Mouse (Mus musculus): ENCODE data around the gene Comtd1. TPM values are rescaled to one million over a fixed set of nuclear protein-coding genes. Genes with fewer than 3 reads are reported as not detected.

Comtd1 gene
- polyA plus RNA-seq, 1 experiment: 6.4 TPM

- H3K36me3 ChIP-seq (ENCODE audit: control insufficient read depth, insufficient read depth, low read length): no peaks in the 10 kb centered on the region
- no peak for TF ChIP-seq POLR2A (IDR thresholded peaks at IDR 0.05; ENCODE audit: control insufficient read depth, low read depth, low read length)
- no peak for TF ChIP-seq CTCF (IDR thresholded peaks at IDR 0.05; ENCODE audit: control insufficient read depth, insufficient read depth, insufficient replicate concordance, low read depth, low read length)
- H3K4me3 ChIP-seq (ENCODE audit: control insufficient read depth, low read depth, low read length): no peak overlapping the region
- no peaks in the 10 kb centered on the region for H3K4me1 ChIP-seq (ENCODE audit: control insufficient read depth, insufficient read depth, low read length)
- H3K27ac ChIP-seq (ENCODE audit: control insufficient read depth, insufficient read depth, low read depth, low read length): no peak overlapping the region
- H3K27me3 ChIP-seq (ENCODE audit: control insufficient read depth, insufficient read depth, low read length): no peaks in the 10 kb centered on the region
Measured at GRCm38 (mm10) chr14:21820880-21821505, 27.8 kb downstream of the Comtd1 start.

DNA sequence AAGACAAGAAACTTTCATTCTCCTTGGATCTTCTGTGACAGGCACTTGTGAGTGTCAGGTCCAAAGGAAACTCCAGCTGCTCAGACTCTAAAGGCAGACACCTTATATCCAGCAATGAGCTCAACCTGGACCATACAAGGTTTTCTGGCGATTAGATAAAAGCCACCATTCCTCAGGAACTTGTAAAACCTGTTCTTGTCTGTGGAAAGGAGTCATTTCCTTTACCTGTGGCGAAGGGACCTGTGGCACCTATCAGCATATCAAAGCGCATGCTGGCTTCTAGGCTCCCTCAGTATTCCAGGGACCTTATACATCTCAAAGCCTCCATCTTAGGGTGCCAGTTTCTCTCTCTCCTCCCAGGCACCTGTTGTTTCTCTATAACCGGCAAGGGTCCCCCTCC is 31.3 kb downstream of the Comtd1 start:
- H3K4me3 ChIP-seq (ENCODE audit: control insufficient read depth, low read depth, low read length): no peak overlapping the region
- no peaks in the 10 kb centered on the region for H3K27me3 ChIP-seq (ENCODE audit: control insufficient read depth, insufficient read depth, low read length)
- TF ChIP-seq CTCF (IDR thresholded peaks at IDR 0.05; ENCODE audit: control insufficient read depth, insufficient read depth, insufficient replicate concordance, low read depth, low read length) (no peak), POLR2A (IDR thresholded peaks at IDR 0.05; ENCODE audit: control insufficient read depth, low read depth, low read length) (no peak)
- no peaks in the 10 kb centered on the region for H3K36me3 ChIP-seq (ENCODE audit: control insufficient read depth, insufficient read depth, low read length)
- no peak overlapping the region for H3K27ac ChIP-seq (ENCODE audit: control insufficient read depth, insufficient read depth, low read depth, low read length)
- no peaks in the 10 kb centered on the region for H3K4me1 ChIP-seq (ENCODE audit: control insufficient read depth, insufficient read depth, low read length)

DNA sequence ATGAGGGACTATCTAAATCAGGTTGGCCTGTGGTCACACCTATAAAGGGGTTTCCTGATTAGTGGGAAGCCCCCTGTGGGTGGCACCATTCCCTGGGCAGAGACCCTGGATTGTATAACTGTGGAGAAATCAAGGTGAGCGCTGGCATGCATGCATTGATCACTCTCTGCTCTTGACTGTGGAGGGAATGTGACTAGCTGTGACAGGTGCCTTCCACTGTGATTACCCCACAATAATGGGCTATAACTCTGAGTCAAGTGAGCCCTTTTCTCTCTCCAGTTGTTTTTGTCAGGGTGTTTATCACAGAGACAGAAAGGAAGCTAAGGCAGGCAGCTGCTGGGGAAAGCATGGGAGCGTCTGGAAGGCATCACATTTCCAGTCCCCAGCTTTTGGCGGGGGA is 32.5 kb downstream of the Comtd1 start:
- Histone ChIP-seq H3K36me3 (ENCODE audit: control insufficient read depth, insufficient read depth, low read length) (no peaks in the 10 kb centered on the region), H3K27ac (ENCODE audit: control insufficient read depth, insufficient read depth, low read depth, low read length) (no peak overlapping the region), H3K4me3 (ENCODE audit: control insufficient read depth, low read depth, low read length) (no peak overlapping the region), H3K4me1 (ENCODE audit: control insufficient read depth, insufficient read depth, low read length) (no peaks in the 10 kb centered on the region), H3K27me3 (ENCODE audit: control insufficient read depth, insufficient read depth, low read length) (no peaks in the 10 kb centered on the region)
- TF ChIP-seq CTCF (IDR thresholded peaks at IDR 0.05; ENCODE audit: control insufficient read depth, insufficient read depth, insufficient replicate concordance, low read depth, low read length): no peak
- TF ChIP-seq POLR2A (IDR thresholded peaks at IDR 0.05; ENCODE audit: control insufficient read depth, low read depth, low read length): no peak

DNA sequence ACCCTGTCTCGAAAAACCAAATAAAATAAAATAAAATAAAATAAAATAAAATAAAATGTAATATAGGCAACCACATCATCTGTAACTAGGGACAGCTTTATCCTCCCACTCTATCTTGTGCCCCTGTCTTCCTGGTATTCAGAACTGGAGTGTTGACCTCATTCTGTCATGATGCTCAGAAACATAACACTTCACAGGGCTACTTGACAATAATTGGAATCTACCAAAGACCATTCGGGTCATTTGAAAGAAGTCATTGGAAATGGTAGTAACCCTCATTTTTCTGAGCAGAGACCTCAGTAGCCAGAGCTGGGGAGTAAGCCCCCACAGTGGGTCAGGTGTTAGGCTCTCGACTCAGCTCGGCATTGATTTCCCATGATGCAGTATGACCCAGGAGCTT is 34.2 kb downstream of the Comtd1 start:
- no peaks in the 10 kb centered on the region for H3K27me3 ChIP-seq (ENCODE audit: control insufficient read depth, insufficient read depth, low read length)

GRCm38 (mm10) chr14:21813847-21814246 is 34.9 kb downstream of the Comtd1 start:
- Histone ChIP-seq H3K27me3 (ENCODE audit: control insufficient read depth, insufficient read depth, low read length) (no peaks in the 10 kb centered on the region), H3K27ac (ENCODE audit: control insufficient read depth, insufficient read depth, low read depth, low read length) (no peak overlapping the region), H3K36me3 (ENCODE audit: control insufficient read depth, insufficient read depth, low read length) (no peaks in the 10 kb centered on the region), H3K4me3 (ENCODE audit: control insufficient read depth, low read depth, low read length) (no peak overlapping the region), H3K4me1 (ENCODE audit: control insufficient read depth, insufficient read depth, low read length) (no peaks in the 10 kb centered on the region)
- TF ChIP-seq CTCF (IDR thresholded peaks at IDR 0.05; ENCODE audit: control insufficient read depth, insufficient read depth, insufficient replicate concordance, low read depth, low read length): no peak

More for the DNA sequence above, 34.2 kb downstream of the Comtd1 start:
- TF ChIP-seq CTCF (IDR thresholded peaks at IDR 0.05; ENCODE audit: control insufficient read depth, insufficient read depth, insufficient replicate concordance, low read depth, low read length) (no peak), POLR2A (IDR thresholded peaks at IDR 0.05; ENCODE audit: control insufficient read depth, low read depth, low read length) (no peak)
- Histone ChIP-seq H3K4me3 (ENCODE audit: control insufficient read depth, low read depth, low read length) (no peak overlapping the region), H3K36me3 (ENCODE audit: control insufficient read depth, insufficient read depth, low read length) (no peaks in the 10 kb centered on the region), H3K27ac (ENCODE audit: control insufficient read depth, insufficient read depth, low read depth, low read length) (no peak overlapping the region), H3K4me1 (ENCODE audit: control insufficient read depth, insufficient read depth, low read length) (no peaks in the 10 kb centered on the region)

- no peak overlapping the region for H3K27ac ChIP-seq (ENCODE audit: control insufficient read depth, insufficient read depth, low read depth, low read length)
- no peak overlapping the region for H3K4me3 ChIP-seq (ENCODE audit: control insufficient read depth, low read depth, low read length)
Measured at GRCm38 (mm10) chr14:21813216-21813615, 35.6 kb downstream of the Comtd1 start.

DNA sequence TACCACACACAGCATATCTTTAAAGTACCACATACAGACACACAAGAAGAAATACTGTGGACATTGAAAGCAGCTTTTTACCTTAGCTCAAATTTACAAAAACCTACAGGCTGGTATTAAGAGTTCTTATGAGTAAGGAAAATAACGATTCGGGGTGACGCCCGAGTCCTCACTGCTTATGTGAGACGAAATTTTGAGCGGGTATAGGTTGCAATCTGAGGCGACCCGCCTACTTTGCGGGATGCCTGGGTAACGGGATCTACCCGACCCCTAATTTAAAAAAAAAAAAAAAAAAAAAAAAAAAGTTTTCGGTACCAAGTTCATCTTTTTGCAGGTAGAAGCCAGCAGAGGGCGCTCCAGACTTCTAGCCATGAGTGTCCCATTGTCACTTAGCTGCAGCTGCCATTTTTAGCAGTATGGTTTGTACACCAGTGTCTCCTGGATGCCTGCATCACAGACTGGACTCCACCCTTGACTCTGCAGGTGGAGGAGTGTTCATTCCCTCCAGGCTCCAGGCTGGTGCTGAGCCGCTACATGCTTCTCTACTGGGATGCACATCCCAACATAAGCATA is 36.1 kb downstream of the Comtd1 start:
- H3K27ac ChIP-seq (ENCODE audit: control insufficient read depth, insufficient read depth, low read depth, low read length): no peak overlapping the region
- TF ChIP-seq CTCF (IDR thresholded peaks at IDR 0.05; ENCODE audit: control insufficient read depth, insufficient read depth, insufficient replicate concordance, low read depth, low read length) (peak; percentile 40; the same call in 1 of the 2 replicates), POLR2A (IDR thresholded peaks at IDR 0.05; ENCODE audit: control insufficient read depth, low read depth, low read length) (no peak)
- no peaks in the 10 kb centered on the region for H3K36me3 ChIP-seq (ENCODE audit: control insufficient read depth, insufficient read depth, low read length)
- H3K4me3 ChIP-seq (ENCODE audit: control insufficient read depth, low read depth, low read length): no peak overlapping the region
- H3K4me1 ChIP-seq (ENCODE audit: control insufficient read depth, insufficient read depth, low read length): no peaks in the 10 kb centered on the region
- no peaks in the 10 kb centered on the region for H3K27me3 ChIP-seq (ENCODE audit: control insufficient read depth, insufficient read depth, low read length)

More at GRCm38 (mm10) chr14:21813216-21813615, 35.6 kb downstream of the Comtd1 start:
- no peaks in the 10 kb centered on the region for H3K27me3 ChIP-seq (ENCODE audit: control insufficient read depth, insufficient read depth, low read length)
- TF ChIP-seq POLR2A (IDR thresholded peaks at IDR 0.05; ENCODE audit: control insufficient read depth, low read depth, low read length) (no peak), CTCF (IDR thresholded peaks at IDR 0.05; ENCODE audit: control insufficient read depth, insufficient read depth, insufficient replicate concordance, low read depth, low read length) (no peak)
- no peaks in the 10 kb centered on the region for H3K4me1 ChIP-seq (ENCODE audit: control insufficient read depth, insufficient read depth, low read length)
- no peaks in the 10 kb centered on the region for H3K36me3 ChIP-seq (ENCODE audit: control insufficient read depth, insufficient read depth, low read length)
